In genomic region chr19:11098401-11098800, GRCm38 (mm10) we compare ENCODE assay signal across 29 mouse cellular contexts. TPM values are rescaled to one million over a fixed set of nuclear protein-coding genes. Genes with fewer than 3 reads are reported as not detected.
DNase-seq lines count a peak whose midpoint lies in the region; ATAC-seq lines count a peak whose summit lies in the region.
"Had no signal": no experiment of that assay in that cellular context is flagged by ENCODE, and none has a peak within 500 bp of the region (broad histone marks: within the 10 kb centered on the region; RNA-seq: fewer than 3 reads in every experiment).

No protein-coding gene starts in this region.

- no peak overlapping the region for H3K4me2 ChIP-seq in intestine, embryonic 16.5 days (ENCODE audit: low read depth, low read length)
- H3K4me2 ChIP-seq: embryonic facial prominence, embryonic 13.5 days; embryonic facial prominence, embryonic 15.5 days; forebrain, embryonic 12.5 days had no signal

- WGBS in intestine, embryonic 16.5 days: 76% methylated on average over 3 of the region's 3 CpGs

- no peak overlapping the region for H3K27ac ChIP-seq in intestine, embryonic 16.5 days (ENCODE audit: low read length)
- H3K27ac ChIP-seq: embryonic facial prominence, embryonic 13.5 days; embryonic facial prominence, embryonic 15.5 days; forebrain, embryonic 10.5 days; forebrain, embryonic 12.5 days had no signal

- ATAC-seq in common myeloid progenitor, adult 5-6 weeks (replicated peaks; ENCODE audit: low read depth, poor library complexity, severe bottlenecking): 0 out of 2 replicates have a peak, but pooled peaks have one; percentile 36
- ATAC-seq in megakaryocyte progenitor cell, adult 5-6 weeks (replicated peaks; ENCODE audit: poor library complexity): peak; percentile 61
- ATAC-seq in intestine, embryonic 16.5 days: no peak
- ATAC-seq: activated CD4-positive, CD25-positive, alpha-beta regulatory T cell, adult 4 months; CD4-positive, CD25-positive, alpha-beta regulatory T cell, adult 4 months; forebrain, embryonic 14.5 days; forebrain, embryonic 16.5 days; Patski had no signal

- no peak overlapping the region for H3K9ac ChIP-seq in intestine, embryonic 16.5 days (ENCODE audit: low read depth, low read length)
- H3K9ac ChIP-seq: embryonic facial prominence, embryonic 13.5 days; embryonic facial prominence, embryonic 15.5 days; forebrain, embryonic 12.5 days had no signal

- H3K4me1 ChIP-seq in intestine, embryonic 16.5 days (ENCODE audit: control insufficient read depth, insufficient read depth, low read length): no peaks in the 10 kb centered on the region
- H3K4me1 ChIP-seq: embryonic facial prominence, embryonic 13.5 days; embryonic facial prominence, embryonic 15.5 days; forebrain, embryonic 10.5 days; forebrain, embryonic 12.5 days had no signal

- peak; percentile 55 for DNase-seq in heart, adult 11 months
- DNase-seq in heart, postnatal 10 days: no peak
- DNase-seq: adrenal gland, adult 8-10 months; adrenal gland, postnatal 14 days; adrenal gland, postnatal 36 days; B cell, adult 2 months; cerebellum, adult 11-12 months; cerebellum, adult 2 months; cerebellum, adult 9-10 months; cerebellum, postnatal 10 days; cerebellum, postnatal 25 days; embryo, embryonic 11 days had no signal

- no peaks in the 10 kb centered on the region for H3K36me3 ChIP-seq in intestine, embryonic 16.5 days (ENCODE audit: control insufficient read depth, insufficient read depth, low read length)
- H3K36me3 ChIP-seq: embryonic facial prominence, embryonic 13.5 days; embryonic facial prominence, embryonic 15.5 days; forebrain, embryonic 10.5 days; forebrain, embryonic 12.5 days; G1E had no signal

- intact Hi-C loops in heart, postnatal 10 days (cut with DNase I): no loop called here

- H3K4me3 ChIP-seq in intestine, embryonic 16.5 days (ENCODE audit: low read length): no peak overlapping the region
- H3K4me3 ChIP-seq: embryonic facial prominence, embryonic 13.5 days; embryonic facial prominence, embryonic 15.5 days; erythroblast, embryonic 14.5 days; forebrain, embryonic 10.5 days; forebrain, embryonic 12.5 days had no signal

- H3K9me3 ChIP-seq in intestine, embryonic 16.5 days (ENCODE audit: control insufficient read depth, low read length): no peaks in the 10 kb centered on the region
- H3K9me3 ChIP-seq: embryonic facial prominence, embryonic 13.5 days; embryonic facial prominence, embryonic 15.5 days; forebrain, embryonic 10.5 days; forebrain, embryonic 12.5 days; G1E had no signal

- H3K27me3 ChIP-seq in intestine, embryonic 16.5 days (replicated peaks; ENCODE audit: control insufficient read depth, insufficient read depth, low read length): no peaks in the 10 kb centered on the region
- H3K27me3 ChIP-seq: CH12.LX had no signal

RNA-seq across cellular contexts. Expression of gene Ms4a8a, which starts 17.5 kb away (rescaled TPM):
- under 1 TPM; 0.45 to 0.97 TPM for total RNA-seq in heart, postnatal 10 days (2021)
- not detected in 2 replicates for total RNA-seq in common myeloid progenitor, adult 5-6 weeks (2017)
- total RNA-seq in megakaryocyte progenitor cell, adult 5-6 weeks (2015): 0.17 TPM in 1 of 2 replicates, not detected in the other
- 1.5 TPM in 1 of 2 replicates, not detected in the other for total RNA-seq in megakaryocyte progenitor cell, adult 5-6 weeks (2017)
- polyA plus RNA-seq in intestine, embryonic 16.5 days (2015; fragmentation: Nextera tagmentation; extraction: Ambion mirVana): 37.6 and 39.5 TPM in 2 replicates
- total RNA-seq: CH12.LX, G1E had no signal
- polyA plus RNA-seq: activated CD4-positive, CD25-positive, alpha-beta regulatory T cell, adult 4 months; CD4-positive, CD25-positive, alpha-beta regulatory T cell, adult 4 months; cerebellum, adult 2 months; embryonic facial prominence, embryonic 11.5 days; embryonic facial prominence, embryonic 13.5 days; embryonic facial prominence, embryonic 15.5 days; erythroblast, embryonic 14.5 days; forebrain, embryonic 10.5 days; forebrain, embryonic 12.5 days; forebrain, embryonic 14.5 days; forebrain, embryonic 16.5 days; G1E; Patski had no signal

RNA-seq across cellular contexts. Expression of gene 1700017D01Rik, which starts 32.3 kb away (rescaled TPM):
- total RNA-seq in heart, postnatal 10 days (2021): not detected
- total RNA-seq in common myeloid progenitor, adult 5-6 weeks (2017): not detected in 2 replicates
- not detected in 2 replicates for total RNA-seq in megakaryocyte progenitor cell, adult 5-6 weeks (2015)
- not detected in 2 replicates for total RNA-seq in megakaryocyte progenitor cell, adult 5-6 weeks (2017)
- not detected in 2 replicates for polyA plus RNA-seq in intestine, embryonic 16.5 days (2015; fragmentation: Nextera tagmentation; extraction: Ambion mirVana)
- total RNA-seq: adrenal gland, adult 18-20 months; adrenal gland, adult 8-10 months; adrenal gland, postnatal 14 days; adrenal gland, postnatal 36 days; CH12.LX had no signal
- polyA plus RNA-seq: activated CD4-positive, CD25-positive, alpha-beta regulatory T cell, adult 4 months; CD4-positive, CD25-positive, alpha-beta regulatory T cell, adult 4 months; cerebellum, adult 2 months; embryonic facial prominence, embryonic 11.5 days; embryonic facial prominence, embryonic 13.5 days; embryonic facial prominence, embryonic 15.5 days; erythroblast, embryonic 14.5 days; forebrain, embryonic 10.5 days; forebrain, embryonic 12.5 days; forebrain, embryonic 14.5 days; forebrain, embryonic 16.5 days; G1E; Patski had no signal
